Mouse (Mus musculus) heart, postnatal 0 days (tissue): ENCODE results near the gene Gnas.

Source experiments
- CTCF ChIP-seq: IDR thresholded peaks from 2 replicates; pipeline ENCODE4 v1.5.1; 2016; ENCODE audit warnings: antibody characterized with exemption, control low read depth, low read depth
- EP300 ChIP-seq: IDR thresholded peaks from 2 replicates; pipeline ENCODE4 v1.6.1; 2016; ENCODE audit warnings: antibody characterized with exemption, low read depth

DNA sequence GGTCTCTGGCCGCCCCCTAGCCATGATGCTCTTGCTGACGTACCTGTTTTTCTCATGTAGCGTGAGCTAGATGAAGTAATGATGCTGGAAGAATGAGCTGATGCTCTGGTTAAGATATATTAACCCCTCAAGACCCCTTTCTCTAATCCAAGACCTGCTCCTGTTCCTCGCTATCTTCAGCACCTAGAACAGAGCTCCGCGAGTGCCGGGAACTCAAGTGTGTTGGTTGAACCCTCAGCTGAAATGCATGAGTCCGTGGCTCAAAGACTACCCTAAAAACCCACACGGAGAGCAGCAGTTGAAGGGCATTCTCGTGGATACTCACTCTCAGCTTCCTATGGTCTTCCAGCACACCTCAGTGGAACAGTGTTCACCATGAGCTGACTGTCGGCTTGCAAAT is 779 bp upstream of the Gnas start:
- TF ChIP-seq CTCF (no peak), EP300 (no peak)
